Mouse (Mus musculus) neural tube, embryonic 12.5 days (tissue): Measurements from ENCODE around the gene Rplp2. TPM values are rescaled to one million over a fixed set of nuclear protein-coding genes. Genes with fewer than 3 reads are reported as not detected.

Experiments used
- ATAC-seq: fragments of 200-750 bp; cut with Nextera tagmentation; 2 replicates; pipeline ENCODE4 v1.8.0; 2017; ENCODE audit warnings: low read depth, mild to moderate bottlenecking, moderate TSS enrichment, moderate library complexity; ENCODE audit not compliant: low FRiP score
- H3K27ac ChIP-seq: fragments of 300-500 bp; sonication (generic); 2 replicates; pipeline ENCODE4 v1.5.1; 2016
- H3K27me3 ChIP-seq: fragments of 300-500 bp; sonication (generic); replicated peaks from 2 replicates; pipeline ENCODE4 v1.6.1; 2016; ENCODE audit warnings: mild to moderate bottlenecking
- H3K36me3 ChIP-seq: fragments of 300-500 bp; sonication (generic); 2 replicates; pipeline ENCODE4 v1.6.1; 2016; ENCODE audit warnings: mild to moderate bottlenecking
- H3K4me1 ChIP-seq: fragments of 300-500 bp; sonication (generic); 2 replicates; pipeline ENCODE4 v1.6.1; 2016
- H3K4me2 ChIP-seq: fragments of 300-500 bp; sonication (generic); replicated peaks from 2 replicates; pipeline ENCODE4 v1.6.1; 2016; ENCODE audit warnings: mild to moderate bottlenecking
- H3K4me3 ChIP-seq: fragments of 300-500 bp; sonication (generic); 2 replicates; pipeline ENCODE4 v1.5.1; 2016
- H3K9ac ChIP-seq: fragments of 300-500 bp; sonication (generic); 2 replicates; pipeline ENCODE4 v1.6.1; 2016; ENCODE audit warnings: mild to moderate bottlenecking
- H3K9me3 ChIP-seq: fragments of 300-500 bp; sonication (generic); 2 replicates; pipeline ENCODE4 v1.6.1; 2016; ENCODE audit warnings: mild to moderate bottlenecking
- WGBS: fragments of 180-500 bp; shearing (Covaris S2); methylation state at CpG from one replicate; pipeline ENCODE4 v1.1.7; 2016; 5-methylcytosine and 5-hydroxymethylcytosine counted together
- polyA plus RNA-seq: library from polyadenylated mRNA; unstranded; fragments of >200 nt; fragmentation: Nextera tagmentation; extraction: Ambion mirVana; gene quantifications from 2 replicates; pipeline ENCODE4 v1.2.1, GENCODE M21; 2016

Rplp2 gene
- polyA plus RNA-seq, 1 experiment from 2014 or later, result 803 TPM

- 70% methylated on average over 5 of the region's 5 CpGs for WGBS
- 0 out of 2 replicates have a peak overlapping the region, but pooled peaks have one; percentile 26 for H3K4me2 ChIP-seq
Observed at GRCm38 (mm10) chr7:141484186-141485120, 37.3 kb downstream of the Rplp2 start.

GRCm38 (mm10) chr7:141485186-141485585 is 38.0 kb downstream of the Rplp2 start:
- no peaks in the 10 kb centered on the region for H3K36me3 ChIP-seq
- no peak overlapping the region for H3K27ac ChIP-seq
- no peaks in the 10 kb centered on the region for H3K9me3 ChIP-seq
- no peak overlapping the region for H3K4me2 ChIP-seq
- no peak overlapping the region for H3K4me3 ChIP-seq
- H3K4me1 ChIP-seq, result peaks cover 32% of the 10 kb centered on the region
- no peak overlapping the region for H3K9ac ChIP-seq
- no peak for ATAC-seq
- WGBS, result 74% methylated on average over 2 of the region's 2 CpGs
- peaks cover 19% of the 10 kb centered on the region for H3K27me3 ChIP-seq

More at GRCm38 (mm10) chr7:141484186-141485120, 37.3 kb downstream of the Rplp2 start:
- no peaks in the 10 kb centered on the region for H3K36me3 ChIP-seq
- peaks cover 19% of the 10 kb centered on the region for H3K27me3 ChIP-seq
- no peak overlapping the region for H3K27ac ChIP-seq
- no peak overlapping the region for H3K9ac ChIP-seq
- peaks cover 32% of the 10 kb centered on the region for H3K4me1 ChIP-seq
- ATAC-seq, result no peak
- H3K4me3 ChIP-seq, result no peak overlapping the region
- no peaks in the 10 kb centered on the region for H3K9me3 ChIP-seq

- H3K27ac ChIP-seq, result no peak overlapping the region
- WGBS, result 88% methylated on average over 2 of the region's 2 CpGs
- H3K4me2 ChIP-seq, result no peak overlapping the region
- H3K36me3 ChIP-seq, result no peaks in the 10 kb centered on the region
- no peak for ATAC-seq
- peaks cover 32% of the 10 kb centered on the region for H3K4me1 ChIP-seq
- peaks cover 19% of the 10 kb centered on the region for H3K27me3 ChIP-seq
- no peak overlapping the region for H3K4me3 ChIP-seq
- no peaks in the 10 kb centered on the region for H3K9me3 ChIP-seq
- no peak overlapping the region for H3K9ac ChIP-seq
Observed at GRCm38 (mm10) chr7:141485606-141486005, 38.4 kb downstream of the Rplp2 start.

- no peak for ATAC-seq
- H3K9ac ChIP-seq, result no peak overlapping the region
- peaks cover 28% of the 10 kb centered on the region for H3K4me1 ChIP-seq
- no peak overlapping the region for H3K4me2 ChIP-seq
- no peaks in the 10 kb centered on the region for H3K9me3 ChIP-seq
- H3K36me3 ChIP-seq, result no peaks in the 10 kb centered on the region
- H3K4me3 ChIP-seq, result no peak overlapping the region
- H3K27me3 ChIP-seq, result peaks cover 19% of the 10 kb centered on the region
- H3K27ac ChIP-seq, result no peak overlapping the region
- 88% methylated on average over 1 of the region's 1 CpGs for WGBS
Observed at GRCm38 (mm10) chr7:141486239-141486638, 39.1 kb downstream of the Rplp2 start.

GRCm38 (mm10) chr7:141487141-141487540 is 40.0 kb downstream of the Rplp2 start:
- WGBS, result 66% methylated on average over 7 of the region's 7 CpGs
- Histone ChIP-seq H3K27ac (peak overlapping the region; percentile 23; the same call in 1 of the 2 replicates), H3K4me1 (peaks cover 20% of the 10 kb centered on the region), H3K27me3 (peaks cover 17% of the 10 kb centered on the region), H3K9me3 (no peaks in the 10 kb centered on the region), H3K4me3 (no peak overlapping the region), H3K9ac (0 out of 2 replicates have a peak overlapping the region, but pooled peaks have one; percentile 13), H3K4me2 (no peak overlapping the region), H3K36me3 (peaks cover 6% of the 10 kb centered on the region; the same call in 1 of the 2 replicates)
- no peak for ATAC-seq

- H3K9ac ChIP-seq, result no peak overlapping the region
- H3K4me3 ChIP-seq, result no peak overlapping the region
- peaks cover 20% of the 10 kb centered on the region for H3K36me3 ChIP-seq
- no peaks in the 10 kb centered on the region for H3K27me3 ChIP-seq
- ATAC-seq, result no peak
- H3K4me1 ChIP-seq, result peaks cover 6% of the 10 kb centered on the region; the same call in 1 of the 2 replicates
- no peak overlapping the region for H3K27ac ChIP-seq
- WGBS, result 80% methylated on average over 2 of the region's 2 CpGs
- no peaks in the 10 kb centered on the region for H3K9me3 ChIP-seq
- no peak overlapping the region for H3K4me2 ChIP-seq
Observed at GRCm38 (mm10) chr7:141491151-141491550, 44.0 kb downstream of the Rplp2 start.

- Histone ChIP-seq H3K27me3 (no peaks in the 10 kb centered on the region), H3K36me3 (peaks cover 20% of the 10 kb centered on the region), H3K9ac (no peak overlapping the region), H3K4me3 (no peak overlapping the region), H3K27ac (no peak overlapping the region), H3K4me2 (no peak overlapping the region), H3K9me3 (no peaks in the 10 kb centered on the region), H3K4me1 (no peaks in the 10 kb centered on the region)
- ATAC-seq, result no peak
- 85% methylated on average over 5 of the region's 5 CpGs for WGBS
Observed at GRCm38 (mm10) chr7:141492738-141493137, 45.6 kb downstream of the Rplp2 start.

- no peak overlapping the region for H3K9ac ChIP-seq
- no peaks in the 10 kb centered on the region for H3K4me1 ChIP-seq
- H3K4me2 ChIP-seq, result no peak overlapping the region
- ATAC-seq, result no peak
- WGBS, result 88% methylated on average over 1 of the region's 1 CpGs
- no peaks in the 10 kb centered on the region for H3K27me3 ChIP-seq
- no peak overlapping the region for H3K4me3 ChIP-seq
- no peaks in the 10 kb centered on the region for H3K9me3 ChIP-seq
- H3K27ac ChIP-seq, result no peak overlapping the region
- peaks cover 22% of the 10 kb centered on the region for H3K36me3 ChIP-seq
Observed at GRCm38 (mm10) chr7:141493729-141494128, 46.6 kb downstream of the Rplp2 start.

- Histone ChIP-seq H3K36me3 (peaks cover 33% of the 10 kb centered on the region), H3K27ac (no peak overlapping the region), H3K9me3 (no peaks in the 10 kb centered on the region), H3K4me2 (no peak overlapping the region), H3K27me3 (no peaks in the 10 kb centered on the region), H3K4me1 (no peaks in the 10 kb centered on the region), H3K9ac (no peak overlapping the region), H3K4me3 (no peak overlapping the region)
- WGBS, result 90% methylated on average over 2 of the region's 2 CpGs
- no peak for ATAC-seq
Observed at GRCm38 (mm10) chr7:141495379-141495778, 48.2 kb downstream of the Rplp2 start.

GRCm38 (mm10) chr7:141495940-141496339 is 48.8 kb downstream of the Rplp2 start:
- Histone ChIP-seq H3K36me3 (peaks cover 33% of the 10 kb centered on the region), H3K4me3 (no peak overlapping the region), H3K4me2 (no peak overlapping the region), H3K4me1 (no peaks in the 10 kb centered on the region), H3K9me3 (no peaks in the 10 kb centered on the region), H3K27ac (no peak overlapping the region), H3K27me3 (no peaks in the 10 kb centered on the region), H3K9ac (no peak overlapping the region)
- 93% methylated on average over 4 of the region's 4 CpGs for WGBS
- ATAC-seq, result no peak

- H3K9ac ChIP-seq, result no peak overlapping the region
- peaks cover 28% of the 10 kb centered on the region for H3K36me3 ChIP-seq
- H3K4me2 ChIP-seq, result no peak overlapping the region
- no peak overlapping the region for H3K4me3 ChIP-seq
- H3K4me1 ChIP-seq, result no peaks in the 10 kb centered on the region
- no peak overlapping the region for H3K27ac ChIP-seq
- H3K9me3 ChIP-seq, result no peaks in the 10 kb centered on the region
- WGBS, result 93% methylated on average over 3 of the region's 3 CpGs
- no peak for ATAC-seq
- H3K27me3 ChIP-seq, result no peaks in the 10 kb centered on the region
Observed at GRCm38 (mm10) chr7:141497600-141497999, 50.4 kb downstream of the Rplp2 start.
